Mouse (Mus musculus): ENCODE results near the gene Prc1. TPM values are rescaled to one million over a fixed set of nuclear protein-coding genes. Genes with fewer than 3 reads are reported as not detected.

Prc1 gene
- polyA plus RNA-seq, 2 experiments: 76.5 to 131 TPM

DNA sequence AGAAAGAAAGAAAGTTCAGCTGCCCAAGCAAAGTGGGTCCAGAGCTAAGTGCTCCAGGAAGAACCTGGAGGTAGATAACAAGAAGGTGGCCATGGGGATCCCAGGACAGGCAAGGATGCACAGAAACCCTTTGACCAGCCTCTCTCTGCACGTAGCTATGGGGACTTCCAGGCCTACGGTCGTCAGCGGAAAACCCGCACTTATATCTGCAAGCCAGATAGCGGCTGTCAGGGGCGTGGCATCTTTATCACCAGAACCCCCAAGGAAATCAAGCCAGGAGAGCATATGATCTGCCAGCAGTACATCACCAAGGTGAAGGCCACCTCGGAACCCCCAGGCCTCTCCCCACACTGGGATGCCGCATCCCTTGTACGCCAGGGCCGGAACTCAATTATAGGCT is 41.4 kb upstream of the Prc1 start:
- Histone ChIP-seq H3K27me3 (ENCODE audit: control insufficient read depth, insufficient read depth, low read length) (no peaks in the 10 kb centered on the region), H3K9ac (replicated peaks) (no peak overlapping the region), H3K4me3 (ENCODE audit: insufficient read depth in 1 of 2, low read depth in 2 of 2, low read length in 2 of 2) (no peak overlapping the region), H3K9me3 (ENCODE audit: control insufficient read depth, low read length) (no peaks in the 10 kb centered on the region), H3K4me1 (replicated peaks; ENCODE audit: control insufficient read depth in 2 of 2, insufficient read depth in 2 of 2, low read length in 1 of 2) (peaks cover 5 to 6% of the 10 kb centered on the region in 2 experiments; a peak in 2 of 4 replicates), H3K27ac (no peak overlapping the region), H3K4me2 (ENCODE audit: low read depth) (no peak overlapping the region), H3K36me3 (replicated peaks; ENCODE audit: control insufficient read depth, insufficient read depth, low read depth) (no peaks in the 10 kb centered on the region)
- TF ChIP-seq EP300 (IDR thresholded peaks at IDR 0.05; ENCODE audit: low read depth) (no peak), CTCF (IDR thresholded peaks at IDR 0.05; ENCODE audit: low read depth) (no peak)
- ATAC-seq (ENCODE audit: insufficient read depth) (no peak), DNase-seq (ENCODE audit: low read depth in 3 of 3, low spot score in 3 of 3) (no peak)
- WGBS (ENCODE audit: insufficient replicate concordance): 39% methylated on average over 11 of the region's 11 CpGs

DNA sequence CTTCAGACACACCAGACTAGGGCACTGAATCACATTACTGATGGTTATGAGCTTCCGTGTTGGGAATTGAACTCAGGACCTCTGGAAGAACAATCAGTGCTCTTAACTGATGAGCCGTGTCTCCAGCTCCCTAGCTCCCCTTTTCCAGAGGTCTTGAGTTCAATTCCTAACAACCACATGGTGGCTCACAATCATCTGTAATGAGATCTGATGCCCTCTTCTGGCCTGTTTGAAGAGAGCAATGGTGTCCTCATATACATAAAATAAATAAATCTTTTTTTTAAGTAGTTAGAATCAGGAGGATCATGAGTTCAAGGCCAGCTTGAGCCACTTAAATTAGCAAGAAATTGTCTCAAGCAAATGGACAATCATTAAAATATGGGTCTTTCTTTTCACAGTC is 38.3 kb upstream of the Prc1 start:
- 50% methylated on average over 2 of the region's 2 CpGs for WGBS (ENCODE audit: insufficient replicate concordance)
- ATAC-seq (ENCODE audit: insufficient read depth): no peak

DNA sequence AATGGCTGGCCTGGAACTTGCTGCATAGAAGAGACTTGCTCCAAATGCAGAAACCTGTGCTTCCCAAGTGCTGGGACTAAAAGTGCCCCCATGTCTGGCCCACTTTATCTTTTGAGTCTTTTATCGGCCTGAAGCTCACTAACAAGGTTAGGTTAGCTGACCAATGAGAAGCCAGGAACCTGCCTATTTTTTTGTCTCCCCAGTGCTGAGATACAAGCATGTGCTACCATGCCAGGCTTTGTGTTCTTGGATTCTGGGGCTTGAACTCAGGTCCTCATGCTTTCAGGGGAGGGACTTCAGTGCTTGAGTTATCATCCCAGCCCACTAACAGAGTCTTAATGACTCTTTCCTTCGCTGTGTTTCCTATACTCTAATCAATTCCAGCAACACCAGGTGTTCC is 36.5 kb upstream of the Prc1 start:
- no peaks in the 10 kb centered on the region for H3K9me3 ChIP-seq (ENCODE audit: control insufficient read depth, low read length)
- no peak overlapping the region for H3K9ac ChIP-seq (replicated peaks)
- no peak overlapping the region for H3K27ac ChIP-seq
- no peaks in the 10 kb centered on the region for H3K36me3 ChIP-seq (replicated peaks; ENCODE audit: control insufficient read depth, insufficient read depth, low read depth)
- TF ChIP-seq EP300 (IDR thresholded peaks at IDR 0.05; ENCODE audit: low read depth): no peak
- no peak for TF ChIP-seq CTCF (IDR thresholded peaks at IDR 0.05; ENCODE audit: low read depth)
- DNase-seq (ENCODE audit: low read depth in 3 of 3, low spot score in 3 of 3) (no peak), ATAC-seq (ENCODE audit: insufficient read depth) (no peak)
- peaks cover 12 to 15% of the 10 kb centered on the region in 2 experiments for H3K4me1 ChIP-seq (replicated peaks; ENCODE audit: control insufficient read depth in 2 of 2, insufficient read depth in 2 of 2, low read length in 1 of 2)
- no peaks in the 10 kb centered on the region for H3K27me3 ChIP-seq (ENCODE audit: control insufficient read depth, insufficient read depth, low read length)
- 49% methylated on average over 2 of the region's 2 CpGs for WGBS (ENCODE audit: insufficient replicate concordance)
- no peak overlapping the region for H3K4me3 ChIP-seq (ENCODE audit: insufficient read depth in 1 of 2, low read depth in 2 of 2, low read length in 2 of 2)
- no peak overlapping the region for H3K4me2 ChIP-seq (ENCODE audit: low read depth)

More for the DNA sequence above, 38.3 kb upstream of the Prc1 start:
- no peak for DNase-seq (ENCODE audit: low read depth in 3 of 3, low spot score in 3 of 3)
- Histone ChIP-seq H3K4me3 (ENCODE audit: insufficient read depth in 1 of 2, low read depth in 2 of 2, low read length in 2 of 2) (no peak overlapping the region), H3K4me2 (ENCODE audit: low read depth) (no peak overlapping the region), H3K4me1 (replicated peaks; ENCODE audit: control insufficient read depth in 2 of 2, insufficient read depth in 2 of 2, low read length in 1 of 2) (peaks cover 5 to 9% of the 10 kb centered on the region in 2 experiments; a peak in 3 of 4 replicates), H3K9ac (replicated peaks) (no peak overlapping the region), H3K27ac (no peak overlapping the region), H3K27me3 (ENCODE audit: control insufficient read depth, insufficient read depth, low read length) (no peaks in the 10 kb centered on the region), H3K36me3 (replicated peaks; ENCODE audit: control insufficient read depth, insufficient read depth, low read depth) (no peaks in the 10 kb centered on the region), H3K9me3 (ENCODE audit: control insufficient read depth, low read length) (no peaks in the 10 kb centered on the region)
- TF ChIP-seq EP300 (IDR thresholded peaks at IDR 0.05; ENCODE audit: low read depth): no peak
- TF ChIP-seq CTCF (IDR thresholded peaks at IDR 0.05; ENCODE audit: low read depth): peak; percentile 39; the same call in 1 of the 2 replicates

DNA sequence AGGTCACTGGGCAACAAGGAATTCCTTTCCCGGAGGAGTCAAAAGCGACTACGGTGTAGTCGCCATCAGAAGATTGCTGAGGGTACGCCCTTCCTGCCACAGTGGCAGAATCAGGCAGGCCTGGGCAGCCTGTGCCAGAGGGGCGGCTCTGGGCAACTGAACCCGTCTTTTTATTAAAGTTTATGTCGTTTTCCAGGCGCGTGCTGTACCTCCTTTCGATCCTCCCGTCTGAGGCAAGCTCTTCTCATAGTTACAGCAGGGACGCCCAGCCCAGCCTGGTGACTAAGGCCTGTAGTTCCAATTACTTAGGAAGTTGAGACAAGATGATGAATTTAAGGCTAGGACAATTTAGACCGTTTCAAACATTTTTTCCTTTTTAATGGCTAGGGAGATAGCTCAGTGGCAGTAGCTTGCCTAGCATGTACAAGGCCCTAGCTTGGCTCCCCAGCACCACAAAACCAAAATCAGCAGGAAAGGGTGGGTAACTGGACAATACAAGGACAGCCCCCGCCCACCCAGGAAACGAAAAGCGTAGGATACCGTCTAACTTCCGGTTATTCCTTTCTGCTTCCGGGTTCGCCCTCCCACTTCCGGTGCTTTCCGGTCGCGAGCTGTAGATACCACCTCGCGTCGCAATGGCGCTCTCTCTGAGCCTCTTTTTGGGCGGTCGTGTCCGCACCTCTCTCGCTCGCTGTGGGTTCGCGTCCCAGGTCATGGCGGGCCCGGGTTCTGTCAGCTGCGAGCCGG is 33.5 kb upstream of the Prc1 start, which contains the start of gene Ngrn:
Ngrn (plus strand) TSS at position 591 of the 747 bp plus-strand sequence.
- TF ChIP-seq EP300 (IDR thresholded peaks at IDR 0.05; ENCODE audit: low read depth) (peak; percentile 23; the same call in 1 of the 2 replicates), CTCF (IDR thresholded peaks at IDR 0.05; ENCODE audit: low read depth) (peak; percentile 59)
- H3K4me1 ChIP-seq (replicated peaks; ENCODE audit: control insufficient read depth in 2 of 2, insufficient read depth in 2 of 2, low read length in 1 of 2): peaks cover 7 to 9% of the 10 kb centered on the region in 2 experiments
- DNase-seq (ENCODE audit: low read depth in 3 of 3, low spot score in 3 of 3): peak; percentile 79 to 81 (median 79)
- H3K27ac ChIP-seq: peak within 1 kb of the TSS; percentile 68
- H3K4me3 ChIP-seq (ENCODE audit: insufficient read depth in 1 of 2, low read depth in 2 of 2, low read length in 2 of 2): peak within 1 kb of the TSS; percentile 88 to 91
- H3K9me3 ChIP-seq (ENCODE audit: control insufficient read depth, low read length): no peaks in the 10 kb centered on the region
- peaks cover 24% of the 10 kb centered on the region for H3K36me3 ChIP-seq (replicated peaks; ENCODE audit: control insufficient read depth, insufficient read depth, low read depth)
- WGBS (ENCODE audit: insufficient replicate concordance): 25% methylated on average over 40 of the region's 40 CpGs
- peak within 1 kb of the TSS; percentile 87 for H3K4me2 ChIP-seq (ENCODE audit: low read depth)
- no peaks in the 10 kb centered on the region for H3K27me3 ChIP-seq (ENCODE audit: control insufficient read depth, insufficient read depth, low read length)
- peak within 1 kb of the TSS; percentile 85 for H3K9ac ChIP-seq (replicated peaks)
- peak; percentile 86 for ATAC-seq (ENCODE audit: insufficient read depth)

DNA sequence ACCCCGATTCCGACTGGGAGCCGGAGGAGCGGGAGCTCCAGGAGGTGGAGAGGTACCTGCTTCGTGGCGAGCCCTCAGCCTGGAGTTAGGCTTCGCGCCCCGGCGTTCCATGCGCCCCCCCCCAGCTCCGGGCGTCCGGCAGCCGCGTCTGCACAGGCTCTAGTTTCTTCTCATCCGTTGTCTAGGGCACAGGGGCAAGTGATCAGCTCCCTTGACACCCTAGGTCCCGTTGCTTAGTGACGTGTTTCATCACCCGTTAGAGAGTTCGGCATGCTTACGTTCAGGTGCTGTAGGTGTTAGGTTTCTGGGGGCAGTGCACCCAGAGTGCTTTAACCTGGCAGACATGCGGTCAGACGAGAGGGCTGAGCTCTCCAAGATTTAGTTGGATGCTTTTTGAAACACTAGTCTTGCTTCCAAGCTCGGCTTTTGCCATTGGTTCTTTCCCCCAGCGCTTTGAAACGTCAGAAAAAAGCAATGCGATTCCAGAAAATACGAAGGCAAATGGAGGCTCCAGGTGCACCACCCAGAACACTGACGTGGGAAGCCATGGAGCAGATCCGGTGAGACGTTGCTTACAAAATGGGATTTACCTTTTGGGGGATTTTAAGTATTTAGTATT is 32.8 kb upstream of the Prc1 start:
- peaks cover 27% of the 10 kb centered on the region for H3K36me3 ChIP-seq (replicated peaks; ENCODE audit: control insufficient read depth, insufficient read depth, low read depth)
- TF ChIP-seq CTCF (IDR thresholded peaks at IDR 0.05; ENCODE audit: low read depth): no peak

More for the DNA sequence above, 32.8 kb upstream of the Prc1 start:
- Histone ChIP-seq H3K4me3 (ENCODE audit: insufficient read depth in 1 of 2, low read depth in 2 of 2, low read length in 2 of 2) (peak overlapping the region; percentile 88 to 91), H3K4me2 (ENCODE audit: low read depth) (peak overlapping the region; percentile 87), H3K9ac (replicated peaks) (peak overlapping the region; percentile 85), H3K27me3 (ENCODE audit: control insufficient read depth, insufficient read depth, low read length) (no peaks in the 10 kb centered on the region), H3K9me3 (ENCODE audit: control insufficient read depth, low read length) (no peaks in the 10 kb centered on the region), H3K27ac (peak overlapping the region; percentile 68), H3K4me1 (replicated peaks; ENCODE audit: control insufficient read depth in 2 of 2, insufficient read depth in 2 of 2, low read length in 1 of 2) (peaks cover 7 to 9% of the 10 kb centered on the region in 2 experiments)
- peak in 1 of 3 experiments; percentile 40 for DNase-seq (ENCODE audit: low read depth in 3 of 3, low spot score in 3 of 3)
- WGBS (ENCODE audit: insufficient replicate concordance): 1% methylated on average over 32 of the region's 32 CpGs
- peak; percentile 71 for ATAC-seq (ENCODE audit: insufficient read depth)

Data from liver, embryonic 14.5 days (tissue).